Comparison of ENCODE assay signal across 8 mouse cellular contexts in the genomic region with DNA sequence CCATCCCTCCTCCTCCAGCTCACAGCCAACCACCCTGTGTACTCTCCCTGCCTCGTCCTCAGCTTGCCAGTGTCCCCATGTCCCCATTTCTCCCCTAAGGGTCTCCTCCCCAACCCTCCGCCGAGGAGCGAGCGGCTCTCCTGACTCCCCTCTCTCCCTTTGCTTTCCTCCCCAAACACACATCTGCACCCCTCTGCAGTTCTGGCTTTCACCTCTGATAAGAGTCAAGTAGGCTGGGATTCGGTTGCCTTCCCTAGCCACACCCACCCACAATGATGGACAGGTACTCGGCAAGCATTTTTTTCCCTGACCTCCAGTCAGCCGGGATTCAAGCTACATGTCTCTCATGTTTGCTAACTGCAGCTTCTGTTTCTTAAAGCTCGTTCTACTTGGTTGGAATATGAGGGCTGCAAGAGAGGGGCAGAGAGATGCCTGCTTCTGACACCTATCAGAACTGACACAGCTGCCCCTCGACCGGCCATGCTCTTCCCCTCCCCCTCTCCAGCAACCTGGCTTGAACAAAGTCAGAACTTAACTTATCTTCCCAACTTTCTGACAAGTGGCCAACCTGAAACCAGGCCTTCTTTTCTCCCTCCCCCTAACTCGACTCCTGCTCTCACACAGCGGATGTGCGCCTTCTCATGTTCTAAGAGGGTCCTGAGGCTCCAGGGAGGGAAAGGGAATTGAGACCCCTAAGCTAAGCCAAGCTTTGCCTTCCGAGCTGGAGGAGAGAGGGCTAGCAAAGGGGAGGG. TPM values are rescaled to one million over a fixed set of nuclear protein-coding genes. Genes with fewer than 3 reads are reported as not detected.
A peak's percentile ranks its signal among the peaks of the same experiment; 100 is the strongest.
DNase-seq lines count a peak whose midpoint lies in the region; ATAC-seq and TF ChIP-seq lines count a peak whose summit lies in the region.

No protein-coding gene starts in this region.

- TF ChIP-seq CTCF in thymus, adult 2 months (IDR thresholded peaks at IDR 0.05; ENCODE audit: borderline replicate concordance, control insufficient read depth, extremely low read depth, insufficient read depth, low read length, poor library complexity): no peak

- peak overlapping the region; percentile 91 for H3K27ac ChIP-seq in embryonic facial prominence, embryonic 13.5 days
- peak overlapping the region; percentile 87 for H3K27ac ChIP-seq in intestine, embryonic 16.5 days (ENCODE audit: low read length)
- H3K27ac ChIP-seq in midbrain, embryonic 12.5 days (replicated peaks): peak overlapping the region; percentile 73
- no peak overlapping the region for H3K27ac ChIP-seq in thymus, adult 2 months (ENCODE audit: control insufficient read depth, insufficient read depth, low read length)

- peak overlapping the region; percentile 84 for H3K4me3 ChIP-seq in embryonic facial prominence, embryonic 13.5 days
- H3K4me3 ChIP-seq in intestine, embryonic 16.5 days (ENCODE audit: low read length): peak overlapping the region; percentile 65
- H3K4me3 ChIP-seq in midbrain, embryonic 12.5 days: peak overlapping the region; percentile 64
- H3K4me3 ChIP-seq in thymus, adult 2 months (ENCODE audit: control insufficient read depth, insufficient read depth, low read length): no peak overlapping the region

- H3K4me1 ChIP-seq in embryonic facial prominence, embryonic 13.5 days: peaks cover 54% of the 10 kb centered on the region
- H3K4me1 ChIP-seq in intestine, embryonic 16.5 days (ENCODE audit: control insufficient read depth, insufficient read depth, low read length): peaks cover 15% of the 10 kb centered on the region
- peaks cover 60% of the 10 kb centered on the region for H3K4me1 ChIP-seq in midbrain, embryonic 12.5 days
- H3K4me1 ChIP-seq in thymus, adult 2 months (replicated peaks; ENCODE audit: control insufficient read depth, insufficient read depth, low read length): no peaks in the 10 kb centered on the region; the same call in 1 of the 2 replicates

- TF ChIP-seq POLR2A in thymus, adult 2 months (IDR thresholded peaks at IDR 0.05; ENCODE audit: control insufficient read depth, extremely low read depth, insufficient read depth, low read length, poor library complexity): no peak

- H3K9me3 ChIP-seq in embryonic facial prominence, embryonic 13.5 days: no peaks in the 10 kb centered on the region
- no peaks in the 10 kb centered on the region for H3K9me3 ChIP-seq in intestine, embryonic 16.5 days (ENCODE audit: control insufficient read depth, low read length)
- H3K9me3 ChIP-seq in midbrain, embryonic 12.5 days: no peaks in the 10 kb centered on the region

- no peak for ATAC-seq in embryonic facial prominence, embryonic 13.5 days (ENCODE audit: insufficient number of reproducible peaks, insufficient read depth, low FRiP score, low TSS enrichment, low read depth)
- peak; percentile 11; the same call in 1 of the 2 replicates for ATAC-seq in intestine, embryonic 16.5 days
- 0 out of 2 replicates have a peak, but pooled peaks have one; percentile 11 for ATAC-seq in midbrain, embryonic 12.5 days (ENCODE audit: low FRiP score, low read depth)

- H3K4me2 ChIP-seq in embryonic facial prominence, embryonic 13.5 days: peak overlapping the region; percentile 88
- peak overlapping the region; percentile 77 for H3K4me2 ChIP-seq in intestine, embryonic 16.5 days (ENCODE audit: low read depth, low read length)
- H3K4me2 ChIP-seq in midbrain, embryonic 12.5 days (replicated peaks): peak overlapping the region; percentile 72

- H3K36me3 ChIP-seq in embryonic facial prominence, embryonic 13.5 days: no peaks in the 10 kb centered on the region
- H3K36me3 ChIP-seq in intestine, embryonic 16.5 days (ENCODE audit: control insufficient read depth, insufficient read depth, low read length): no peaks in the 10 kb centered on the region
- no peaks in the 10 kb centered on the region for H3K36me3 ChIP-seq in midbrain, embryonic 12.5 days
- no peaks in the 10 kb centered on the region for H3K36me3 ChIP-seq in thymus, adult 2 months (ENCODE audit: control insufficient read depth, insufficient read depth, low read length)

- peak overlapping the region; percentile 94 for H3K9ac ChIP-seq in embryonic facial prominence, embryonic 13.5 days
- peak overlapping the region; percentile 84 for H3K9ac ChIP-seq in intestine, embryonic 16.5 days (ENCODE audit: low read depth, low read length)
- peak overlapping the region; percentile 81 for H3K9ac ChIP-seq in midbrain, embryonic 12.5 days (replicated peaks)

- 3% methylated on average over 14 of the region's 15 CpGs for WGBS in embryonic facial prominence, embryonic 13.5 days
- WGBS in intestine, embryonic 16.5 days: 9% methylated on average over 15 of the region's 15 CpGs
- WGBS in midbrain, embryonic 12.5 days: under 1% methylated on average over 14 of the region's 15 CpGs
- WGBS in thymus, adult 2 months: 42% methylated on average over 15 of the region's 15 CpGs

- no peaks in the 10 kb centered on the region for H3K27me3 ChIP-seq in embryonic facial prominence, embryonic 13.5 days
- H3K27me3 ChIP-seq in intestine, embryonic 16.5 days (replicated peaks; ENCODE audit: control insufficient read depth, insufficient read depth, low read length): no peaks in the 10 kb centered on the region
- no peaks in the 10 kb centered on the region for H3K27me3 ChIP-seq in midbrain, embryonic 12.5 days
- H3K27me3 ChIP-seq in thymus, adult 2 months (ENCODE audit: control insufficient read depth, insufficient read depth, low read length): peaks cover 15% of the 10 kb centered on the region

- peak; percentile 10 to 32 for DNase-seq in lung, adult 18-20 months
- DNase-seq in lung, postnatal 25 days (ENCODE audit: low spot score): no peak
- no peak for DNase-seq in layer of hippocampus, adult 8-10 months (ENCODE audit: low spot score in 2 of 2)
- DNase-seq in thymus, adult 2 months: no peak
- DNase-seq in right cerebral cortex, postnatal 14 days: no peak

RNA-seq across cellular contexts. Expression of a gene that starts 2.0 kb away (rescaled TPM):
- polyA plus RNA-seq in embryonic facial prominence, embryonic 13.5 days (2015; fragmentation: Nextera tagmentation; extraction: Ambion mirVana): 20.4 and 21.9 TPM in 2 replicates
- polyA plus RNA-seq in intestine, embryonic 16.5 days (2015; fragmentation: Nextera tagmentation; extraction: Ambion mirVana): 7.3 and 8.3 TPM in 2 replicates
- 12.9 and 13.5 TPM in 2 replicates for polyA plus RNA-seq in midbrain, embryonic 12.5 days (2016; fragmentation: Nextera tagmentation; extraction: Ambion mirVana)
- total RNA-seq in layer of hippocampus, adult 8-10 months (2022): 1 to 10 TPM; 3.2 to 3.9 (median 3.5) TPM
- 2.6 and 2.9 TPM in 2 replicates for polyA plus RNA-seq in thymus, adult 2 months (2012; rRNA removed)

Comparison
In these comparisons a context has a peak if more than half of its experiments do, and no peak if none do; other contexts are left out.
1. DNase-seq: peak in lung, adult 18-20 months (2 of 2); none in lung, postnatal 25 days (single experiment), layer of hippocampus, adult 8-10 months (0 of 2), thymus, adult 2 months (single experiment) and right cerebral cortex, postnatal 14 days (single experiment).
2. Peak in every context shown above with its lines, with median percentiles within 50 percentile points of each other: H3K4me2 ChIP-seq and H3K9ac ChIP-seq.